Mouse (Mus musculus): ENCODE results near the gene Glp1r.

The Glp1r gene

DNA sequence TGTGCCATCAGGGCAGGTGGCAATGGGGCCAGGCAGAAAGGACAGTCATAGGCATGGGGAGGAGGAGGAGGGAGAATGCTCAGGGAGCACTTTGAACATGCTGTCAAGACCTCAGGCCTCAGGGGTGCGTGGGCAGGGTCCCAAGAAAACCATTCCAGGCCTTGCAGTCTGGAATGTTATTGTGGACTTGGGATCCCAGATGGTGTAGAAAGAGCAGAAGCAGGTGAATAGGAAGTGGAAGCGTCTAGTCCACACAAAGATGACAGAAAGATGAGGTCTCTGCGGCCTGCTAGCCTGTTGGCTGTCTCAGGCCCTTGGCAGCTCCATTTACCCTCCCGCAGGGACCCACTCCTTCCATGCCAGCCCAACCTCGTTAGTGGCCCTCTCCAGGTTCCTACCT is 10.9 kb downstream of the Glp1r start:
- no peak for DNase-seq (ENCODE audit: low read depth, low spot score)

DNA sequence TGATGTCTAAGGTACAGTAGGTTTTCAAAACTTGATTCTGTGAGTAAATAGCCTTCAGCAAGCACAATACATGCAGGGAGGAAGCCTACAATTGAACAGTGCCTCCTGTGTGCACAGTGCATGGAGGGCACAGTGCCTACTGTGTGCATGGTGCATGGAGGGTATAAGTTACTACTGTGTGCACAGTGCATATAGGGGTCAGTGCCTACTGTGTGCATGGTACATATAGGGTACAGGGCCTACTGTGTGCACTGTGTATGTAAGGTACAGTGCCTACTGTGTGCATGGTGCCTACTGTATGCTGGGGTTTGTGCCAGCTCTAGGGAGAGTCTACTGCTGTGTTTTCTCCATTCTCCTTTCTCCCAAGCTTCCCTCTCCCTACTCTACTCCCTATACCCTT is 12.6 kb downstream of the Glp1r start:
- no peak for DNase-seq (ENCODE audit: low read depth, low spot score)

- DNase-seq (ENCODE audit: low read depth, low spot score), result peak; percentile 57
Observed at GRCm38 (mm10) chr17:30923566-30923965, 21.9 kb downstream of the Glp1r start.

GRCm38 (mm10) chr17:30930827-30931226 is 29.2 kb downstream of the Glp1r start:
- DNase-seq (ENCODE audit: low read depth, low spot score), result no peak

GRCm38 (mm10) chr17:30932836-30933235 is 31.2 kb downstream of the Glp1r start:
- DNase-seq (ENCODE audit: low read depth, low spot score), result no peak

DNA sequence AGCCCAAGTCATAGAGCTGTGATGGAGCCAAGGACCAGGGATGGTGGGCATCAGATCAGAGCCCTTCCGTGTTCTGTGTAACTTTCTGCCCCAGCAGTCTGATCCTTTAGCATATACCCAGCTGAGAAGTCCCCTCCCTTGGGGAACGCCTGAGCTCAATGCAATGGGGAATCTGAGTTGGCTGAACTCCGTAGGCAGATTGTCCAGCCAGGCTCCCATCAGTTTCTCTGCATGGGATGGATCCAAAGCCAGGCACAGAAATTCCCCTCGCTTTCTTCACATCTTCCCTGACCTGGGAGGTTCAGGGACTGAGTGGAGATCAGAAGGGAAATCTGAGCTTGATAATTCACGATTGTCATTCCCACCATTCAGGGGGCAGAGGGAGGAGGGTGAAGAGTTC is 33.7 kb downstream of the Glp1r start:
- no peak for DNase-seq (ENCODE audit: low read depth, low spot score)

- DNase-seq (ENCODE audit: low read depth, low spot score), result peak; percentile 40
Observed at GRCm38 (mm10) chr17:30938554-30938953, 36.9 kb downstream of the Glp1r start.

DNA sequence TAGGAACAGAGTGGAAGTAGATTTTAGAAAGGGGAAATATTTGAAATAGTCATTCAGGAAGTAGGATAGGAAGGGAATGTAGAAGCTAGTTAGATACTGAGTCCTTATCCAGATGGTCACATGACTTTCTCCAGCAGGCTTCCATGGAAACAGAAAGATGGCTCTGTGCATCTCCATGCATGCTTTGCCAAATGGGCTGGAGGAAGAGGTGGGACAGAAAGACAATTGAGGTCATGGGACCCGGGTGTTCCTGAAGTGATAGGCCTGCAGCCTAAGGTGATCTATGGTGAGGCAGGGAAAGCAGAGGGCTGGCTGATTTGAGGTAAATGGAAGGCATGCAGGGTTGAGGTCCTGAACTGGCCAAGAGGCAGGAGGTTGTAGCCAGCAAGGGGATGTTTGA is 46.8 kb downstream of the Glp1r start:
- DNase-seq (ENCODE audit: low read depth, low spot score), result no peak

DNA sequence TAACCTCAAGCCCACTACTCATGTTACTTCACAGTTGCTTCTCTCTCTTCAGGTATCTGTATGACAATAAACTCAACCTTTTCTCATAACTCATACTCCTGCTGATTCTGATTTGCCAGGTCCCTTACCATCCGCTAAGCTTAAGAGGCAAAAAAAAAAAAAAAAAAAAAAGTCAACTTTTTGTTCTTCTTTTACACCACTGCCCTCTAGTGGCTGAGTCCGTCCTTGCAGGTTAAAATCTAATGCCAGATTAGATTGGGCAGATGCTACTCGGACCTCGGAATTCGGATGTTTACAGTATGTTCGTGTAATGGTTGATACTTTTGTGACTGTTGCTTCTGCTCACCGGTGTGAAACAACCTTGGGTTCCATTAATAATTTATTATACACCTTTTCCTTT is 49.2 kb downstream of the Glp1r start:
- peak; percentile 64 for DNase-seq (ENCODE audit: low read depth, low spot score)

DNA sequence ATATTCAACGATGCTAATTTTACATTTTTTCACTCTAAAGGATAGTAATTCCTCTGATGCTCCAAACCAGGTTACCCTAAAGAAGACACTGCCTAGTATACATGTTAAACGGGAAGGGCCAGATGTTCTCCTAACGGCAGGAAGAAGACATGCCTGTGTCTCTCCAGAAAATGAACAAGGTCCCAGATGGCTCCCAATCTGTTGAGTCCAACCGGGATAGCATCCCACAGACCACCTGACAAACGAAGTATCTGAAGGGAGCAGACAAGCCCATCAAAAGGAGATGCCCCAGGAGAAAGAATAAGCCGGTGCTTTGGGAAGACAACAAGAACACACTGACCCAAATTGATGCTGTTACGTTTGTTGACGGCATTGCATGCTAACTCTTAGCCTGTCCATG is 50.0 kb downstream of the Glp1r start:
- DNase-seq (ENCODE audit: low read depth, low spot score), result no peak

DNA sequence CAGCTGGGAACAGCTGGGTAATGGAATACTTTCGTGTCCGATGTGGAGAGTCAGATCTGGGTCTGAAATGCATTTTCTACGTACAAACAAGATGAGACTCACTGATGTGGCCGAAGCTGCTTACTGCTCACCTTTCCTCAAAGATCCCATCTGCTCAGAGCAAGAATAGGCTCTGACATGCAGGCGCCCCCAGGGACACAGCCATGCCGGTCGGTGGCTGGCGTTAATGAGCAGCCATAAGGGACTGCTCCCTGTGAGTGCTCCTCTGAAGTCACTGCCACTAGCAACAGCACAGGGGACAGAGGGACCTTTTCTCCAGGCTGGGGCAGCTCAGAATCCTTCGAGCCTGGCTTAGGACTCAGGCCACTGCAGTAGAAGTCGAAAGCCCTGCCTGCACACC is 52.7 kb downstream of the Glp1r start, which contains the start of gene Umodl1:
Gene Umodl1, plus strand, starts transcription at position 301 of the 400 bp plus-strand sequence.
- no peak for DNase-seq (ENCODE audit: low read depth, low spot score)

GRCm38 (mm10) chr17:30961936-30962592 is 60.4 kb downstream of the Glp1r start:
- peak; percentile 21 for DNase-seq (ENCODE audit: low read depth, low spot score)

DNA sequence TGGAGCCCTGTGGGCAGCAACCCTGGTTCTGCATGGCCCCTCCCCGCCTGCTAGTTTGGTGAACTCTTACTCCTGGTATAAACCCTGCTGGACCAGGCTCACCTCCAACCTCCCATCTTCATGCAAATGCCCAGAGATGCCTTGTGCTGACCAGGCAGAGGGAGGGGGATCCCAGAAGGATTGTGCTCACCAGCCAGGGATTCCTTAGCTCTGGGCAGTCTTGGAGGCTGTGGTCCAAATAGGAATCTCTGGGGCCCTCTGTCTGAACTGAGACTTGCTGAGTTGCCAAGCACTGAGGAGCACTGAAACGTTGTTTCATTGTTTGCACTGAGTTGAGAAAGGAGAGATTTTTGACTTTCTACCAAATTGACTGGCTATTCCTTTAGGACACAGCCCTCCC is 61.3 kb downstream of the Glp1r start:
- DNase-seq (ENCODE audit: low read depth, low spot score), result no peak

GRCm38 (mm10) chr17:30969983-30970382 is 68.4 kb downstream of the Glp1r start:
- no peak for DNase-seq (ENCODE audit: low read depth, low spot score)

DNA sequence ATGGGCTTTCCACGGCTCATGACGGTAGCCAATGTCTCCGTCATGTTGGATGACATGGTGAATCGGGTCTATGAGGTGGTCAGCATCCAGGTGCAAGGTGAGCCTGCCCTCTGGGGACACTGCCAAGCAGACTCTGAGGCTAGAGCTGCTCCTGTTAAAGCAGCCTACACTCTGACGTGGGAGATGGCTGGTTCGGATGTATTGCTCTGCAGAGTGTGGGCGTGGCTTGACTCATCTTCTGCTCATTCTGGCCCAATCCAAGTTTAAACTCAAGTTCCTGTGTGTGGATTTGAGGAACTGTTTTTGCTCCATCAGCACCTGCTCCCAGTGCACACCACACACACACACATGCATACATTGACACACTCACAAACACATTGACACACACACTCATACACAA is 70.3 kb downstream of the Glp1r start:
- DNase-seq (ENCODE audit: low read depth, low spot score), result no peak

- no peak for DNase-seq (ENCODE audit: low read depth, low spot score)
Observed at GRCm38 (mm10) chr17:30973332-30973731, 71.7 kb downstream of the Glp1r start.

GRCm38 (mm10) chr17:30977290-30977689 is 75.7 kb downstream of the Glp1r start:
- DNase-seq (ENCODE audit: low read depth, low spot score), result no peak

DNA sequence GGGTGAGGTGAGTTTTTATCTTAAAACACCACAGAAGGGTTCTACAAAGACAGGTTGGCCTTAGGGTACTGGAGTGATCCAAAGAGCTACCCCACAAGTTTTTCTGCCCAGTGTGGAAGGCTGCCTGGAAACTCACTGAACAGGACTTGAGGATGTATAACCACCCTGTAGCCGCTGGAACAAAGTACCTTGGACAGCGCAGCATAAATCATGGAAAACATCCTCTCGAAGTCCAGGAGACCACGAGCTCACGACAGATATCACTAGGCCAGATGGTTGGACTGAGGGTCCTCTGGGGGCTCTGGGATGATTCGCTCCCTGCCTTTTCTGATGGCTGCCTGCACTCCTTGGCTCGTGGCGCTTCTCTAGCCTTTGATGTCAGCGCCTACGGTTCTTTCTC is 76.9 kb downstream of the Glp1r start:
- DNase-seq (ENCODE audit: low read depth, low spot score), result peak; percentile 34

DNA sequence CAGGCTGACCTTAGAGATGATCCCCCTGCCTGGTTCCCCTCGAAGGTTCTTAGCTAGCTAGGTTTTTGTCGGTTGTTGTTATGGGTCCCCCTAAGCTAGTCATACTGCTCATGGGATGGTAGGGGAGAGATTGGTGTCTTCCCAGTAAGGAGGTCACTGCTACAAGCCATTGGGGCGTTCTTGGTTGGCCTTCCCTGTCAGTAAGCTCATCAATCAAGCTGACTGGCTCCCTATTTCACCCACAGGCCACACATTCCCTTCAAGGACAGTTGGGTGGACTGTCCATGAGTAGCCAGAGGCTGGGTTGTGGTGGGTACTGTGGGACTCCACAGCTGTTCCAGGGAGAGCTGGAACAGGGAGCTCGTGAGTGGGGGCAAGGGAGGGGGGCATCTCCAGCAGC is 81.9 kb downstream of the Glp1r start:
- no peak for DNase-seq (ENCODE audit: low read depth, low spot score)

GRCm38 (mm10) chr17:30990254-30990653 is 88.6 kb downstream of the Glp1r start:
- DNase-seq (ENCODE audit: low read depth, low spot score), result peak; percentile 66

All from ZHBTc4 (cell line).